Mouse (Mus musculus) telencephalon, adult 2 months (tissue): ENCODE measurements around the gene Naa11.
A peak's percentile ranks its signal among the peaks of the same experiment; 100 is the strongest.

Experiments used
- DNase-seq: peaks from one replicate; pipeline ENCODE4 v3.0.0-alpha.2; 2011; ENCODE audit warnings: low read depth, low spot score

Naa11 gene

GRCm38 (mm10) chr5:97392160-97392559, at the start of gene Naa11:
TSS of gene Naa11 (minus strand) at chr5:97392379.
- no peak for DNase-seq

GRCm38 (mm10) chr5:97432512-97432911, 40.3 kb upstream of the Naa11 start:
- no peak for DNase-seq

- DNase-seq, result no peak
Observed at GRCm38 (mm10) chr5:97429976-97430375, 37.8 kb upstream of the Naa11 start.

- no peak for DNase-seq
Observed at GRCm38 (mm10) chr5:97421669-97422068, 29.5 kb upstream of the Naa11 start.

GRCm38 (mm10) chr5:97417185-97417584, 25.0 kb upstream of the Naa11 start:
- no peak for DNase-seq

GRCm38 (mm10) chr5:97415837-97416236, 23.7 kb upstream of the Naa11 start:
- no peak for DNase-seq

- no peak for DNase-seq
Observed at GRCm38 (mm10) chr5:97413716-97414115, 21.5 kb upstream of the Naa11 start.

- no peak for DNase-seq
Observed at GRCm38 (mm10) chr5:97410190-97410589, 18.0 kb upstream of the Naa11 start.

- DNase-seq, result no peak
Observed at GRCm38 (mm10) chr5:97409234-97409704, 17.1 kb upstream of the Naa11 start.

- DNase-seq, result no peak
Observed at GRCm38 (mm10) chr5:97401042-97401441, 8.9 kb upstream of the Naa11 start.

- DNase-seq, result no peak
Observed at GRCm38 (mm10) chr5:97397585-97397984, 5.4 kb upstream of the Naa11 start.

GRCm38 (mm10) chr5:97387622-97388021, 4.6 kb downstream of the Naa11 start:
- DNase-seq, result no peak

GRCm38 (mm10) chr5:97384399-97384798, 7.8 kb downstream of the Naa11 start:
- DNase-seq, result no peak

- no peak for DNase-seq
Observed at GRCm38 (mm10) chr5:97382548-97383222, 9.5 kb downstream of the Naa11 start.

- no peak for DNase-seq
Observed at GRCm38 (mm10) chr5:97379976-97380375, 12.2 kb downstream of the Naa11 start.

- no peak for DNase-seq
Observed at GRCm38 (mm10) chr5:97364781-97365180, 27.4 kb downstream of the Naa11 start.

- DNase-seq, result no peak
Observed at GRCm38 (mm10) chr5:97364252-97364651, 27.9 kb downstream of the Naa11 start.

- DNase-seq, result peak; percentile 16
Observed at GRCm38 (mm10) chr5:97362539-97362938, 29.6 kb downstream of the Naa11 start.

GRCm38 (mm10) chr5:97359104-97359503, 33.1 kb downstream of the Naa11 start:
- no peak for DNase-seq

- no peak for DNase-seq
Observed at GRCm38 (mm10) chr5:97356135-97356534, 36.0 kb downstream of the Naa11 start.

- DNase-seq, result no peak
Observed at GRCm38 (mm10) chr5:97355152-97355551, 37.0 kb downstream of the Naa11 start.

- DNase-seq, result no peak
Observed at GRCm38 (mm10) chr5:97348760-97349159, 43.4 kb downstream of the Naa11 start.

GRCm38 (mm10) chr5:97348310-97348709, 43.9 kb downstream of the Naa11 start:
- DNase-seq, result no peak
